Mouse (Mus musculus): Measurements from ENCODE around the gene Adamts4.

DNA sequence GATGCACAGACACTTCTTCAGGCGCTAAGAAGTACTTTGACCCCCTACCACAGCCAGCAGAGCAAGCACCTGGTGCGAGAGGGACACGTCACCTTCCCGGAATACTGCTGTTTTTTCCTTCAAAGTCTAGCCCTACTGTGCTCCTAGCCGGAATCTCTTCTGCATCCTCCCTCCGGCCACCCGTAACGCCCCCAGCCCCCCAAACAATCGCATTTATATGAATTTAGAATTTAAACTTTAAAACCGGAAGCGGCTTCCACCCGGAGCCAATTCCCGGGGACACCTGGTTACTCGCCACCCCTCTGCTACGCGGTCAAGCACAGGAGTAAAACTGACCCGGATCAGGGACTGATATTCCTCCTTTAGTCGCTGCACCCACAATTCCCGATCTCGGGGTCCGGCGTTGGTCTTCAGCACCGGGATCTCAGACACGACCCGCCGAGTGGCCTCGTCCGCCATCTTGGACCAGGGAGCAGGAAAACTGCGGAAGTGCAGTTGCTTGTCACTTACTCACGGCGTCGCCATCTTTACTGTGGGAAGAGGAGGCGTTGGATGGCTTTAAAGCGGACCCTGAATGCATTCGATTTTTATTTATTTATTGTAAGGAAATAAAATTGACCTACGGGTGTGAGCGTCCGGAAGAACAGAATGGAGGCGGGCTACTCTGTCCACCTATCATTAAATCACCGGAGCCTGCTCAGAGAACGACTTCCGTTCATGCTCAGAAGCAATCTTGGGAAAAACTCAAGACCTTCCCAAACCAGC, 44.3 kb downstream of the Adamts4 start, which contains the start of gene Ufc1:
- TF ChIP-seq CTCF (IDR thresholded peaks at IDR 0.05; ENCODE audit: borderline replicate concordance, extremely low read depth, insufficient read depth, insufficient read length), result peak; percentile 47; the same call in 1 of the 2 replicates
- TF ChIP-seq POLR2A (IDR thresholded peaks at IDR 0.05; ENCODE audit: borderline replicate concordance, extremely low read depth, insufficient read depth, insufficient read length, poor library complexity, severe bottlenecking), result peak; percentile 5; the same call in 1 of the 2 replicates

Data from brain, embryonic 14.5 days (tissue).